Mouse (Mus musculus): ENCODE data around the gene Egln2.

Gene Egln2

GRCm38 (mm10) chr7:27166614-27167474 lies at the start of gene Egln2:
Egln2 (minus strand) TSS chr7:27166802.
- DNase-seq (ENCODE audit: low spot score), result peak; percentile 96

GRCm38 (mm10) chr7:27212626-27213025 lies 46.0 kb upstream of the Egln2 start:
- DNase-seq (ENCODE audit: low spot score), result no peak

GRCm38 (mm10) chr7:27203730-27204449 lies 37.3 kb upstream of the Egln2 start:
- DNase-seq (ENCODE audit: low spot score), result no peak

- DNase-seq (ENCODE audit: low spot score), result no peak
Observed at GRCm38 (mm10) chr7:27198779-27199178, 32.2 kb upstream of the Egln2 start.

- DNase-seq (ENCODE audit: low spot score), result no peak
Observed at GRCm38 (mm10) chr7:27198355-27198754, 31.8 kb upstream of the Egln2 start.

- DNase-seq (ENCODE audit: low spot score), result no peak
Observed at GRCm38 (mm10) chr7:27197634-27198033, 31.0 kb upstream of the Egln2 start.

GRCm38 (mm10) chr7:27197136-27197535 lies 30.5 kb upstream of the Egln2 start:
- no peak for DNase-seq (ENCODE audit: low spot score)

GRCm38 (mm10) chr7:27195681-27196611 lies 29.3 kb upstream of the Egln2 start, which contains the start of the genes BC024978 and Snrpa:
BC024978 (plus strand) TSS chr7:27195781.
Snrpa (minus strand) TSS chr7:27196271.
- DNase-seq (ENCODE audit: low spot score), result peak; percentile 98

- no peak for DNase-seq (ENCODE audit: low spot score)
Observed at GRCm38 (mm10) chr7:27193731-27194130, 27.1 kb upstream of the Egln2 start.

GRCm38 (mm10) chr7:27192434-27192833 lies 25.8 kb upstream of the Egln2 start:
- DNase-seq (ENCODE audit: low spot score), result no peak

- no peak for DNase-seq (ENCODE audit: low spot score)
Observed at GRCm38 (mm10) chr7:27189271-27189931, 22.8 kb upstream of the Egln2 start.

- no peak for DNase-seq (ENCODE audit: low spot score)
Observed at GRCm38 (mm10) chr7:27185986-27186385, 19.4 kb upstream of the Egln2 start.

GRCm38 (mm10) chr7:27184964-27185363 lies 18.4 kb upstream of the Egln2 start:
- DNase-seq (ENCODE audit: low spot score), result peak; percentile 37

- DNase-seq (ENCODE audit: low spot score), result no peak
Observed at GRCm38 (mm10) chr7:27182498-27182897, 15.9 kb upstream of the Egln2 start.

GRCm38 (mm10) chr7:27180837-27181695 lies 14.5 kb upstream of the Egln2 start, which contains the start of the genes Gm21983 and Mia:
Gm21983 (minus strand) TSS chr7:27181086.
Mia (minus strand) TSS chr7:27181157.
- DNase-seq (ENCODE audit: low spot score), result no peak

GRCm38 (mm10) chr7:27180036-27180435 lies 13.4 kb upstream of the Egln2 start:
- no peak for DNase-seq (ENCODE audit: low spot score)

- DNase-seq (ENCODE audit: low spot score), result no peak
Observed at GRCm38 (mm10) chr7:27179217-27179918, 12.8 kb upstream of the Egln2 start.

GRCm38 (mm10) chr7:27178324-27179216 lies 12.0 kb upstream of the Egln2 start, which contains the start of gene Rab4b:
Rab4b (minus strand) TSS chr7:27178896.
- DNase-seq (ENCODE audit: low spot score), result peak; percentile 100

Measured in yolk sac, embryonic 10.5 days (tissue).